Mouse (Mus musculus) sigmoid colon, adult 10 weeks (tissue): ENCODE results near the gene Defb23. TPM values are rescaled to one million over a fixed set of nuclear protein-coding genes. Genes with fewer than 3 reads are reported as not detected.

ENCODE experiments used
- polyA plus RNA-seq: library from polyadenylated mRNA; stranded (reverse); fragments of 350-450 nt; fragmentation: Illumina TruSeq; extraction: RNeasy Lipid Tissue Mini Kit (QIAGEN cat#74804); gene quantifications from one replicate; pipeline ENCODE4 v1.2.3, GENCODE M21; 2014; ENCODE audit warnings: low read depth, low replicate concordance

Defb23 gene
- not detected for polyA plus RNA-seq

GRCm38 (mm10) chr2:152464570-152465150 lies at the start of gene Defb23:
Gene Defb23, minus strand, starts transcription at chr2:152464620.

GRCm38 (mm10) chr2:152511592-152511991 lies 47.2 kb upstream of the Defb23 start, which contains the start of gene Defb26:
Gene Defb26, minus strand, starts transcription at chr2:152511692.

GRCm38 (mm10) chr2:152490038-152490437 lies 25.6 kb upstream of the Defb23 start, which contains the start of gene Defb22:
Gene Defb22, minus strand, starts transcription at chr2:152490138.

GRCm38 (mm10) chr2:152476763-152477162 lies 12.3 kb upstream of the Defb23 start, which contains the start of gene Defb20:
Gene Defb20, plus strand, starts transcription at chr2:152477063.

GRCm38 (mm10) chr2:152415287-152415686 lies 49.1 kb downstream of the Defb23 start, which contains the start of gene 6820408C15Rik:
Gene 6820408C15Rik, plus strand, starts transcription at chr2:152415587.

GRCm38 (mm10) chr2:152414591-152415165 lies 49.7 kb downstream of the Defb23 start, which contains the start of gene Zcchc3:
Gene Zcchc3, minus strand, starts transcription at chr2:152415027.

Other genes starting within 250 kb of the Defb23 start
- gene Csnk2a1, start 237.8 kb downstream of the Defb23 start, polyA plus RNA-seq, result 252 TPM
- 38.1 TPM for gene Tbc1d20, start 170.8 kb downstream of the Defb23 start, polyA plus RNA-seq
- gene Rbck1, start 132.0 kb downstream of the Defb23 start, polyA plus RNA-seq, result 1.8 TPM
- not detected for gene Trib3, start 120.6 kb downstream of the Defb23 start, polyA plus RNA-seq
- 0.32 TPM for gene Nrsn2, start 88.0 kb downstream of the Defb23 start, polyA plus RNA-seq
- gene Sox12, start 66.6 kb downstream of the Defb23 start, polyA plus RNA-seq, result 0.13 TPM
- 1.5 TPM for gene Zcchc3, start 49.6 kb downstream of the Defb23 start, polyA plus RNA-seq
- not detected for gene 6820408C15Rik, start 49.0 kb downstream of the Defb23 start, polyA plus RNA-seq
- not detected for gene Defb20, start 12.4 kb upstream of the Defb23 start, polyA plus RNA-seq
- not detected for gene Defb22, start 25.5 kb upstream of the Defb23 start, polyA plus RNA-seq
- not detected for gene Defb26, start 47.1 kb upstream of the Defb23 start, polyA plus RNA-seq
- not detected for gene Defb28, start 53.6 kb upstream of the Defb23 start, polyA plus RNA-seq
- not detected for gene Defb29, start 75.5 kb upstream of the Defb23 start, polyA plus RNA-seq
- gene Gm17416, start 104.7 kb upstream of the Defb23 start, polyA plus RNA-seq, result not detected
- gene Defb21, start 108.1 kb upstream of the Defb23 start, polyA plus RNA-seq, result not detected
- not detected for gene Defb19, start 115.7 kb upstream of the Defb23 start, polyA plus RNA-seq
- gene Defb45, start 134.8 kb upstream of the Defb23 start, polyA plus RNA-seq, result 9.8 TPM
- gene Defb36, start 139.7 kb upstream of the Defb23 start, polyA plus RNA-seq, result not detected
- not detected for gene Defb25, start 158.4 kb upstream of the Defb23 start, polyA plus RNA-seq
- gene Rem1, start 162.3 kb upstream of the Defb23 start, polyA plus RNA-seq, result 2.1 TPM
- 28.0 TPM for gene H13, start 204.8 kb upstream of the Defb23 start, polyA plus RNA-seq
- gene Mcts2, start 222.4 kb upstream of the Defb23 start, polyA plus RNA-seq, result 14.9 TPM